Mouse (Mus musculus) lung, postnatal 0 days (tissue): ENCODE results near the gene Cd4.

Experiments
- CTCF ChIP-seq: IDR thresholded peaks from 2 replicates; pipeline ENCODE4 v1.5.1; 2016; ENCODE audit warnings: antibody characterized with exemption, mild to moderate bottlenecking
- EP300 ChIP-seq: IDR thresholded peaks from 2 replicates; pipeline ENCODE4 v1.6.1; 2016; ENCODE audit warnings: antibody characterized with exemption, mild to moderate bottlenecking, control low read depth

GRCm38 (mm10) chr6:124850535-124850934 lies 37.5 kb downstream of the Cd4 start:
- TF ChIP-seq CTCF: no peak
- no peak for TF ChIP-seq EP300
